Mouse (Mus musculus): ENCODE measurements at regions not wholly inside any gene's neighbourhood (a gene's known extent, or its start where the extent isn't known, plus 50 kb on each side); places are given as distances from the start of the nearest gene placed in this dataset.

DNA sequence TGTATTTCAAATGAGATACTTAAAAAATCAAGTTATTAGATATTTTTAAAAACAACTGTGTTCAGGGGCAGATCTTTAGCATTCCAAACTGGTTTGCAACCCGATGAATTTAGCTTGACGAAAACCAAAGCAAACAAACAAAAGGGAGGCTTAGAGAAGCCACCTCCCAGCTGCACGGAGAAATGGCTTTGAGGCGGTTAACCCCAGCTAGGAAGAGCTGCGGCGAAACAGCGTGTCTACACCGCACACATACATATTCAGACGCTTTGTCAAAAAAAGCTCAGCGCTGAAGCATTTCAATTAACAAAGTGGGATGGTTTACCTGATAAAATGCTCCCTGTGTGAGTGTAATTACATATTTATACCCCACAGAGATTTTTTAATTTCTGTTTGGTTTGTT is 123.0 kb upstream of the Ap5m1 start:
- intact Hi-C loops (cut with DNase I; ENCODE audit: low total_unique reads) = no loop called here
- no peak for DNase-seq

DNA sequence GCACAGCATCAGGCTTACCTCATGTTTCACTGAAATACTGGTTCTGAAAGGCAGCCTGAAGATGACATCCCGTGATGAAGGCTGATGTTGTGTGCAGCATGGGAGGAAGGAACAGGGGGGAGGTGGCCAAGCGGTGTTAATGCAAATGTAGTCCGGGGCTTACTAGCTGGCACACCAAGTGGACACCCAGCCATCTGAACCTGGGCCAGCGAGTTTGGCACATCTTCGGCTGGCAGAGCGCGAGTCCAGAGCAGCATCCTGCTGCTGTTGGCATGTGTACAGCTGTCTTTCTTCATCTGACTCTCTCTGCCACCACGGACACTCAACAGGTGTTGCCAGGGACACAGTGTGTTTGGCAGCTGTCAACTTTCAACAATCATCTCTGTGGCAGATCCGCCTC is 135.0 kb upstream of the Ap5m1 start:
- DNase-seq = peak; percentile 10
- intact Hi-C loops (cut with DNase I; ENCODE audit: low total_unique reads) = no loop called here

DNA sequence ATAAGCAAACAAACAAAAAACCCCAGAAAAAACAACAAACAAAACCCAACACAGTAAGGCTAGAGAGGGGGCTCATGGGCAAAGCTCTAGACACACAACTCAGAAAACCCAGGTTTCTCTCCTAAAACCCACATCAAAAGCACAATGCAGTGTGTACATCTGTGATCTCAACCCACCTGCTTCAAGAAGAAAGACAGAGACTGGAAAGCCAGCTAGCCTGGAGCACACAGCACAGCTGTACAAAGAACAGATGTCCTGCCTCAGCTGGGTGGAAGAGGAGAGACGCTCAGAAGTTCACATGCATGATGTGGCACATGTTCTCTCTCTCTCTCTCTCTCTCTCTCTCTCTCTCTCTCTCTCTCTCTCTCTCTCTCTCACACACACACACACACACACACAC is 140.0 kb upstream of the Ap5m1 start:
- no peak for DNase-seq
- intact Hi-C loops (cut with DNase I; ENCODE audit: low total_unique reads) = no loop called here

DNA sequence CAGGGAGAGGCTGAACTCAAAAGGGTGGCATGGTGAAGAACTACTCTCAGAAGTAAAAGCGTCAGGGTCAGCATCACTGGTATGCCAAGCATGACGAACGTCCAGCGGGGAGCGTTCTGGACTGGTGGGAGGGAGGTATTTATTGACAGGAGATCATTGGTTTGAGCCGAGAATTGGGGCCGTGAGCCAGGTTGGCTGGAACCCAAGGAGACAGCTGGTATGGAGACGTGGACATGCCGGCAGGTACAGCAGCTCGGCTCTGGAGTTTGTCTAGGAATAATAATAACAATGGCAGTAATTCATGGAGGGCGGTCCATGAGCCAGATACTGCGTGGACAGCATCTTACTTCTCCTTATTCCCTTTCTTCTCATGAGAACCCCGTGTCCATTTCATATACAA is 156.5 kb upstream of the Ap5m1 start:
- intact Hi-C loops (cut with DNase I; ENCODE audit: low total_unique reads) = no loop called here

DNA sequence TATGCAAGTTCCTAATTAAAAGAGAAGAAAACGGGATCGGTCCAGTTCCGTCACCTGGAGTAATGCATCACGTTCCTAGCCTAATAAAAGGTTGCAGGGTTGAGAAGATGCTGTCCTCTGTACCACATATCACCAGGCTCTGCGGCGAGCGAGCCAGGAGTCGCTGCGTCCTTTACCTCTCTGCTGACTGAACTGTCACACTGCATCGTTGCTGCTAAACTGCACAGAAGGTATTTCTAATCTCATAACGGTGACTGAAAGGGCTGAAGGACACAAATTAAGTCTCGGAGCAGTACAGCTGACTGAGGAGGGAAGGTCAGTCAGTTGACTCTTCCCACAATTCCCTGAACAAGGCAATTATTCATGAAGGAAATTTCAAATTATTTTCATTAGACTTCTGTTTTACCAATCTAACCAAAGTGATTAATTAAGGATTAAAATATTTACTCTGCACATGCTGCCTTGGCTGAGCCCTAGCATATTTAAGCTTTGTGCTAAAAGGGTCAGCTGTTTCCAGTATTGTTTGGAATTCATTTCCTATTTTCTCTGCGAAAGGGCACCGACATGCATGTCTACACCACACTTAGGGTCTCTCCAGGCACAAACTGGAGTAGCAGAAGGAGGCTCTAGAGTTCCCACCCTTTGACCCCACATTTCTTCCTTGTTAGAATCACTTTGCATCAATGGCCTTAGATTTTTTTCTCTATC is 157.8 kb upstream of the Ap5m1 start:
- intact Hi-C loops (cut with DNase I; ENCODE audit: low total_unique reads) = no loop called here
- no peak for DNase-seq

More for the DNA sequence above, 156.5 kb upstream of the Ap5m1 start:
- no peak for DNase-seq

DNA sequence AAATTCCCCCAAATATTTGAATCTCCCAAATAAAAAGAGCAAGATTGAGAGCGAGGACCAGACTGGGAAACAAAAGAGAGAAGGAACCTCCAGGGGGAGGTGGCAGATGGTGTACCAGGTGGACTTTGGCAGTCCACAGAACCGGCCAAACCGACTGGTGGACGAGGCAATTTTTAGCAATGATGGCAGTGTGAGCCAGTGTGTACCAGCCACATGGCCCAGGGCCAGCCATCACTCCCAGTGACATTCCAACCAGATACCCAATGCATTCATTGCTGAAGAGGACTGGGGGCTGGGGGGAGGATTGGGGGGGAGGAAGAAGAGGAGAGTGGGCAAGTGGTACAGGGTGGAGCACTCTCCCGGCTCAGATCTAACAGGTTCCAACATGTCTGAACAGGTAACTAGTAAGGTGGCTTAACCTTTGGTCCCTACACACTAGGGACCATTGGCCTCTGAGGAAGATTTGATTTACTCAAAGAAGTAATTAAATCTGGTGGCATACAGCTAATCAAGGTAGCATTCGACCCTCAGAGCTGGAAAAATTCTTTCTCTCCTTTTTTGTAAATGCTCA is 158.4 kb upstream of the Ap5m1 start:
- intact Hi-C loops (cut with DNase I; ENCODE audit: low total_unique reads) = no loop called here
- no peak for DNase-seq

DNA sequence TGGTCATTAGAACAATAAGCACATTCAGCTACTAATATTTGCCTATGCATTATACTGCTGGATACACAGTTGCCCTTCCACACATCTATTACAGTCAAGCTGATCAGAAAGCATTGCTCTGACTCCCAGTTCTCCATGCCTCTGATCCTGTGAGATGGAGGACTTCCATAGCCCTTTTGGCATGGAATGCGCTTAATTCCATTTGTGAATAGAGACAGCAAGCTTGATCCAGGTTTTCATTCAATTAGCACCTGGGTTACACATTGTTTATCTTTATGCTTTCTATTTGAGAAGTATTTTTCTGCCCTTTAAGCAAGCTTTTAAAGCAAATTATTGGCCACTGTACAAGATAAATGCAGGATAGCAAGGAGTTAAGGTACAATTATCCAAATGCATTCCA is 158.9 kb upstream of the Ap5m1 start:
- intact Hi-C loops (cut with DNase I; ENCODE audit: low total_unique reads) = no loop called here
- DNase-seq = no peak

DNA sequence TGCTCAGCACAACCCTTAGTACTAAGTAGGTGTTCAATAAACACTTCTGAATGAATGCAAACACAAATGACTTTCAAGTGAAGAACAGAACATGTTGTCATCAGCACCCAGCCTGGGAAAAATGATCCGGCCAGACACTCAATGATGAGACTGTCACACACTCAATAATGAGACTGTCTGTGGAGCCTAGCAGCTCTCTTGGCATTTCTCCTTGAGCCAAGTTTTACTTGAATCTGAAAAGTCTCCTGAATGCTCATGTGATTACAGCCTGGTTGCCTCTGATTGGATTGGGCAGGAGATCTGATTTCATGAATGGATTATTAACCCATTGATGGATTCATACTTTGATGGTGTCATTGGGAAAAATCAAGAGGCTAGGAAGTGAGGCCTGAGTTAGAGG is 161.3 kb upstream of the Ap5m1 start:
- intact Hi-C loops (cut with DNase I; ENCODE audit: low total_unique reads) = no loop called here
- no peak for DNase-seq

DNA sequence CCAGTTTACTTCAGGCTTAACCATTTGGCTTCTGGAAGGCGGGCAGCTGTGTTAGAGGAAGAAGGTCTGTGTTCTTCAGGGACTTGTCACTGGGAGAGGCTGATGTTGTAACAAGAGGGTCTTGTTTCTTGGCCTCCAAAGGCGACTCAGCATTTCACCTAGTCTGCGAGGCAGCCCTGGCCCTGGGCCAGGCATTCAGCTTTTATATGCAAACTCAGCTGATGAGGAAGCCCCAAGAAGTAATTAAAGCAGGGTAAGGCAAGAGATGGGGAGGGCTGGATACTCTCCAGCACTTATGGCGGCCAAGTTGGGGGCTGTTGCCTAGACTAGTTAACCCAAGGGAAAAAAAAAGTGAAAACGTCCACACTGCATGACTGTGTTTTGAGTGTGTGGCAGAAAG is 162.4 kb upstream of the Ap5m1 start:
- intact Hi-C loops (cut with DNase I; ENCODE audit: low total_unique reads) = no loop called here
- no peak for DNase-seq

DNA sequence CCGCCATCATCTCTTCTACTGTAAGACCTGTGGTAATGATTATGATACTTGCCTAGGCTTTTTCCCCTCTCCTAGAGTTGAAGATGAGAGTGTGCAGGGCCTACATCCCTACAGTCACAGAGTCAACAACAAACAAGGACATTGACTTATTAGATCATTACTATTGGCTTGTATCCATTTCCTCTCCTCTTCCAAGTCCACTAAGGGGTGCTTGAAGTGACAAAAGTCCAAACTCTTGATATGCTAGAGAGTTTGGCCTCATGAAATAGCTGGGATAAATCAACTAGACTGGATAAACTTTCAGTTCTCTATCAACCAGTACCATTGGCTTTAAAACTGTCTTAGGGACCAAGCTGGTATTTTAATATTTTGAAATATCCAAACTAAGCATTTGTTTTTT is 165.7 kb upstream of the Ap5m1 start:
- DNase-seq = no peak
- intact Hi-C loops (cut with DNase I; ENCODE audit: low total_unique reads) = no loop called here

DNA sequence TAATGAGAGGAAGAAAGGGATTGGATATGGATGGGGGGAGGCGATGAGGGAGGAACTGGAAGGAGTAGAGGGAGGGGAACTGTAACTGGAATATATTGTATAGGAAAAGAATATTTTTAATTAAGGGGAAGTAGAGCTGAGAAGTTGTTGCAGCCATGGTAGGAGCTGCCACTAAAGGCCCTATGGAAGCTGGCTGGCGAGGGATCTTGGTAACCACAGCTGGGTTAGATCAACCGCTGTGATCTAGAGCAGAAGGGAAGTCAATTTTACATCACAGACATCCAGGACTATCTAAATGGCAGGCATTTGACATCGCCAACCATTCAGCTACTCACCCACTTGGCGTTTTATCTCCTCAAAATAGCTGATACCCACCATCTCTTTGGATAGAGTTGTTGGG is 168.8 kb upstream of the Ap5m1 start:
- intact Hi-C loops (cut with DNase I; ENCODE audit: low total_unique reads) = no loop called here
- no peak for DNase-seq

DNA sequence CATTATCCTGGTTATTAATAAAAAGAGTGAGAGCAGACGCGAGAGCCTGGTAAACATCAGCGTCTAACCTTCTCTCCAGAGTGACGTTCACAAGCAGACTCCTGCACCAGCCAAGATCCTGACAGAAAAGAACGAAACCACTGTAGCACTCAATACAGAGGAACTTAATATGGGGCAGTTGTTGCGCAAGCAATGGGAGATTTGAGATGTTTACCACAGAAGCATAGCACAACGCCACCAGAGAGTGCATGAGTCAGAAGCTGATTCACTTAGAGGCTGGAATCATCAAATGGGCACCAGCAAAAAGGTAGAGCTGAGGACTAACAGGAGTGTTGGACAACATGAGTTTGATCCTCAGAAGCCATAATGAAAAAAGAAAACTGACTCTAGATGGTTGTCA is 169.7 kb upstream of the Ap5m1 start:
- no peak for DNase-seq

DNA sequence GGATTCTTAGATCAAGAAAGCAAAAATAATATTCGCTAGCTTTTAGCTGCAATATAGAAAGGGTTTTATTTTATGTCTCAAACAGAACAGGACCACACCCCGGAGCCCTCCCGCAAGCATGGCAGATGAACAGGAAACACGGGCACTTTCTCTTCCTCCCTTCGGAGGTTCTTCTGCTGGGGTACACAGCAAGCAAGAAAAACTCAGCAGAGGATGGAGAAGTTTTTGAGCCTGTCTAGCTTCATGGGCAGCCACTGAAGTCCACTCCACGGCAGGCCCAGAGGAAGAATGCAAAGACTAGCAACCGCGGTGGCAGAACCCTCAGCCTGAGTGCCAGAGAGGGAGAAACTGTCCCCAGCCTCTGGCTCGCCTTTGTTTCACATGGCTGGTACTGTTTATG is 174.7 kb upstream of the Ap5m1 start:
- intact Hi-C loops (cut with DNase I; ENCODE audit: low total_unique reads) = no loop called here

More for the DNA sequence above, 169.7 kb upstream of the Ap5m1 start:
- intact Hi-C loops (cut with DNase I; ENCODE audit: low total_unique reads) = no loop called here

DNA sequence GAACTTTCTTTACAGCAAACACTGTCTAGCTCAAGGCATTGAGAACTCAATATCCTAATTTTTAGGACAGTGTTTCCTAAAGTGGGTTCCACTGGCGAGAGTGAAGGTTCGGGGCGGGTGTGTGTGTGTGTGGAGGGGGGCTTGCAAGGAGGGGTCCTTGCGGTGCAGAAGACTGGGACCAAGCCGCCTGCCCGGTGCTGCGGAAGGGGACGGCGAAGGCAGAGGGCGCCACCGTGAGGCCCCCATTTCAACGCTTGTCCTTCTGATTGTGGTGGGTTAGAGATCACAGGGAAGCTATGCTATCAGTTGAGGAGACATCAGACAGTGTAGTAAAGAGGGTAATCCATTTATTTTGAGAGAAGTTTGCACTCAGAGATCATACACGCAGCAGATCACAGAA is 176.9 kb upstream of the Ap5m1 start:
- intact Hi-C loops (cut with DNase I; ENCODE audit: low total_unique reads) = no loop called here
- no peak for DNase-seq

More for the DNA sequence above, 174.7 kb upstream of the Ap5m1 start:
- no peak for DNase-seq

DNA sequence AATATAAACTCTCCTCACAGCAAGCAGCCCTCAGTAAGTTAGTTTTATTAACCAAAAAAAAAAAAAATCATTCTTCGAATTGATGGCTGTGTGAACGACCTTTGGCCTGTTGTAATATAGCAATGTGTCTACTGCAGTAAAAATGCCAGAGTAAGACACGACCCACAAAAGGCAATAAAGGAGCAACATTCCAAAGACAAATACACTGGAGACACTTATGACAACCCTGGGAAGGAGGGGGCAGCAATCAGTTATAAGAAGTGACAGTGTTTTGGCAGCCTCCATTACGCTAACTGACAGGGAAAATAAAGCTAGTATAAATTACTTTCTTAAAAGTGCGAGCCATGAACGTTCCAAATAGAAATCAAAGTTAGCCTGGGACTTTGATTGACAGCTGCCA is 185.9 kb upstream of the Ap5m1 start:
- no peak for DNase-seq
- intact Hi-C loops (cut with DNase I; ENCODE audit: low total_unique reads) = no loop called here

DNA sequence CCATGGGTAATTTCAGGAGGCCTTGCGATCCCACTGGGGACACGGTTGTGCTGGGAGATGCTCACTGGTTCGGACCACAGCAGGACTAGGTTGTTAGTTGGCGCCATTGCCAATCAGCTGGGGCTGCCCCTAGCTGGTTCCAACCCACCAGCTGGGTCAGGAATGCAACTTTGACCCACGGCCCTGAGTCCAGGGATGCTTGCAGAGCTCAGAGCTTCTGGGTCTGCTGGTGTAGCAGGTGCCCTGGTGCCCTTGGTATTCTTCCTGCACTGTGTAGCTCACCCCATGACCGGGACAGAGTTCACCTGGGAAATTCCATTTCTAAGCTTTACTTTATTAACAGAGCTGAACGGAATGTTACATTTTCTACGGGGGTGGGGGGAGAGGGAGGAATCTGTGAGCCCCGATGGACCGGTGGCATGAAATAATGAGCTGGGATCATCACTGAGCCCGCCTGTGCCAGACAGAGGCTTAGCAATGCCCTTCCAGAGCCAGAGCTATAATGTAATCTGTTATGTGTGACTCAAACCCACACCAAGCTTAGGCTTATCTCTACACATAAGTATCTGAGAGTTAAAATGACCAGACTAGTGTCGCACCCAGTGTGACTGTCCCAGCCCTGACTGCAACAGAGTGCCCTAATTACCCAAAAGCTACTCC is 187.8 kb upstream of the Ap5m1 start:
- intact Hi-C loops (cut with DNase I; ENCODE audit: low total_unique reads) = no loop called here
- no peak for DNase-seq

DNA sequence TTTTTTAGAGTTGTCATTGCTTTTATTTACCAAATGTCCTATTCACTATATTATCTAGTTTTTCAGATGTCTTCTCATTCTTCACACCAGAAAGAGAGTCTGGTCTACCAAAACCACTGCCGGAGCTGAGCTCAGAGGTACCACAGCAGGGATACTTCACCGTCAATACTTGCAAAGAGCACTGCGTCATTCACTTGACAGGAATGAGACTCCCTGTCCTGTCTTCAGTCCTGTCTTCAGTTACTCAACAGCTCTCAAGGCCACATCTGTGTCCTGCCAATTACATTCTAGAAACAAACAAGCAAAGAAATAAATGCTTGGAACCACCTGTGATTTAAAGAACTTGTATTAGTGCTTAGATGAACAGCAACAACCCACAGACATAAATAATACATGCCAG is 194.6 kb upstream of the Ap5m1 start:
- intact Hi-C loops (cut with DNase I; ENCODE audit: low total_unique reads) = no loop called here
- no peak for DNase-seq

DNA sequence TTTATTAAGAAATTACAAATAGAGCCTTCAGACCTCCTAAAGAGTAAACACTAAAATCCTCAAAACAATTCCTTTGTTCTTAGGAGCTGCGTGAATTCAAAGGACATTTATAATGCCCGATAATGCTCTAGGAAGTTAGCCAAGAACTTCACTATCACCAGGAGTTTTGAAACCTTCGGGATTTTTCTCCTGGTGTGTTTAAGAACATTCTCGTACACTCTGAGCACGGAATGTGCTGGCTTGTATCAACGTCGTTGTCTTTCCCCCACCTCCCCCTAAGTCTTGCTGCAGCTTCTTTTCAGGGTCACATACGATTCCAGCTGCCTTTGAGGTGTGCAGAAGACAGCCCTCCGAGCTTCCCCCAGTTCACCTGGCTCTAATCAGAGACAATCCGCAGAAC is 195.9 kb upstream of the Ap5m1 start:
- intact Hi-C loops (cut with DNase I; ENCODE audit: low total_unique reads) = no loop called here
- no peak for DNase-seq

DNA sequence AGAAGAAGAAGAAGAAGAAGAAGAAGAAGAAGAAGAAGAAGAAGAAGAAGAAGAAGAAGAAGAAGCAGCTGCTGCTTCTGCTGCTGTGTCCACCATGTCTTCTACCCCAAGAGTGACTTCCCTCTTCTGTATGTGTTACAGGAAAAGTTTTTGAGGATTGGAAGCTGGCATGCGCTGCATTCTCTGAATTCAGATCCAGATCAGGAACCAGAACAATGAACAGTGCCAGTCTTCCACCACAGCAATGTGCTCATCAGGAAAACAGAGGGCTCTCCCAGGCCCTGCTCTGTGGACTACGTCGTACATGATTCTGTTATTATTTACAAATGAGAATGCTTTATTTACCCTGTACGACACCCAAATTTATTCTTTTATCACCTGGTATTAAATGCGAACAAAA is 181.8 kb upstream of the Otx2 start:
- intact Hi-C loops (cut with DNase I; ENCODE audit: low total_unique reads) = no loop called here
- DNase-seq = no peak

DNA sequence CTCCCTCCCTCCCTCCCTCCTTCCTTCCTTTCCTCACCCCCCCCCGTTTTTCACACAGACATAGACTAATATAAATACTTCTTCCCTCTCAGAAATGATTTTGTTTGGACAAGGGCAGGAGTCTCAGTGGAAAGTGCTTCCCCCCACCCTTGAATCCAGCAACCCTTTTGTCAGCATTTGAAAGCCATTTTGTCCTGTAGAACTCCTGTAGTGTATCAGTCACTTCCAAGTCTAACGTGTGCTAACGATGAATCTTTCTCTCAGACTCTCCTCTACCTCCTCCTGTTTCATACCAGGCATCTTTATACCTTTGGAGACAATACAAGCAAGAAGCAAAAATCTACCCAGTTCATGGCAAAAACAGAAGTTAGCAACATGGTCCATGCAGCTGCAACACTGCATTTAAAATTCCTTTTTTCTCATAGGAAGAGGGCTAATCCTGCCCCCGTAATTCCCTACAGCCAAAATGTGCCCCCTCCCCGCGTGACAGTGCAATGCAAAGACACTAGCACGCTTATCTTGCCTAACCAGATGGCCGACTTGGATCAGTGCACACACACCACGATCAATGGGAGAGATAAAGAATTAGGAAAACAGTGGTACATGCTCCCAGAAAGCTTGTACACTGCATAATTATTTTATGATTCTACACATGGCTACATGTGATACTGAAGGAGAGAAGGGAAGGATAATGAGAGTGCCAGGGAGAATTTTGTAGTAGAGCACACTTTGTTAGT is 180.7 kb upstream of the Otx2 start:
- DNase-seq = no peak
- intact Hi-C loops (cut with DNase I; ENCODE audit: low total_unique reads) = no loop called here

Data from gastrocnemius, postnatal 14 days (tissue).